Mouse (Mus musculus): ENCODE measurements at regions not wholly inside any gene's neighbourhood (a gene's known extent, or its start where the extent isn't known, plus 50 kb on each side); places are given as distances from the start of the nearest gene placed in this dataset.

DNA sequence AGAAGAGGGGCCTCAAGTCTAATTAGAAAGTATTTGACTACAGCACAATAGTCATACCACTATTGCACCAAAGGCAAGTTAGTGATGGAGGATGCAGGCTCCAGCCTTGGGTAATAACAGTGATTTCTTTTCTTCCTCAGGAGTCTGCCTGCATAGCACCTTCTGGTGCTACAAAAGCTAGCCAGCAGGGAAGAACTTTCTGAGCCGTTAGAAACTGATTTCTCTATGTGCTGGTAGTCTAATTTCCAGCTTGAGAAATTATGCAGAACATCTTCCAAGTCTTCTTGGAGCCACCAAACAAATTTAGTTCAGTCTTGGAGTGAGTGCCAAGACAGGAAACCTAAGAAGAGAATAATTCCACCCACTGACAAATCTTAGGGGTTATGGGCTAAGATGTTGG is 115.2 kb upstream of the Foxa2 start:
- DNase-seq (ENCODE audit: extremely low spot score in 1 of 2, low spot score in 2 of 2): peak in 1 of 2 experiments; percentile 44
- intact Hi-C loops (cut with DNase I): no loop called here

DNA sequence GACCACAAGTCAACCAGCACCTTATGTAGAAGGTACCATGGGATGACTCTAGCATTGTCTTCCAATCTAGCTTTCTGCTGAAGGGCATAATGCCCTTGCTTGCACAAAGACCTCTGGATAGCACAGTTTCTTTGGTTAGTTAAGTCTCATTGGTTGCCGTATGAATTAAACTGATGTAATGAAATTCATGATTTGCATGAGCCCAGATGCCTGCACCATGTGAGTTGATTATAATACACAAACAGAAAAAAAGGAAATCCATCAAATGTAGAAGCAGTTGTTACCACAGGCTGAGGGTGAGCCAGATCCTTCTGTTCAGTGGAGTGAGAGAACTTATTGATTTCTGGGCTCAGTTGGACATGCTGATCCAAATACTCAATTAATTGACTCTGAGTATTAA is 115.8 kb upstream of the Foxa2 start:
- DNase-seq (ENCODE audit: extremely low spot score in 1 of 2, low spot score in 2 of 2): no peak
- intact Hi-C loops (cut with DNase I): no loop called here

DNA sequence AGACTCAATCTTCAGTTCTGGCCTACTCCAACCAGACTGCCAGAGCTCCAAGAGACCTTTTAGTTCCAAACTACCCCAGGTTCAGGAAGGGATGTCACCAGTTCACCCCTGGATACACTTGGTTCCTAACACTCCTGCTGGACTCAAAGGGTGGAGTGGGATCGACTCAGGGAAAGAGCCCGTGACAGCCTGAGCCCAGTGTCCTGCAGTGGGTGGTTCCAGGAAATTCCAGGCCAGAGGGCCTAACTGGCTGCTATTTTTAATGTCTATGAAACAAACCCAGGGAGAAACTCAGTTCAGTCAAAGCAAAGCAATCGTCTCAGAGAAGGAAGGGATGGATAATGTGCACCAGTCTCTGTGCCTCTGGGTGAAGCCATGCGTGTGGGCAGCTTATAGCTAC is 124.3 kb upstream of the Foxa2 start:
- intact Hi-C loops (cut with DNase I): no loop called here
- DNase-seq (ENCODE audit: extremely low spot score in 1 of 2, low spot score in 2 of 2): peak in 1 of 2 experiments; percentile 34

DNA sequence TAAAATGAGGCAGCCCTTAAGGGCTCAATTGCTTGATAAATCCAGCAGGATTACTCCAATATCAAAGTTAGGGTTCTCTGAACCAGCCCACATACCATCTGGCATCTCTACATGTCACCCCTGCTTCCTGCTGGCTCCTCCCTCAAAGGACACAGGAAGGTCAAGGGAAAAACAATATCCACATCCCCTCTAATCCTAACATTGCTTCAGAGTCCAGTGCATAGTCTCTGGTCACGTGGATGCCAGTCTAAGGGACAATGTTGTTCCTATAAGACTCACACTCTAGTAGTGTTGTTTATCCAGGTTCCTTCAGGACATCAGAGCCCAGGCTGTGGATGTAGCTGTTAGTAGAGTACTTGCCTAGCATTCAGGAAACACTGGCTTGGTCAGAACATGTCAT is 124.9 kb upstream of the Foxa2 start:
- intact Hi-C loops (cut with DNase I): no loop called here
- no peak for DNase-seq (ENCODE audit: extremely low spot score in 1 of 2, low spot score in 2 of 2)

DNA sequence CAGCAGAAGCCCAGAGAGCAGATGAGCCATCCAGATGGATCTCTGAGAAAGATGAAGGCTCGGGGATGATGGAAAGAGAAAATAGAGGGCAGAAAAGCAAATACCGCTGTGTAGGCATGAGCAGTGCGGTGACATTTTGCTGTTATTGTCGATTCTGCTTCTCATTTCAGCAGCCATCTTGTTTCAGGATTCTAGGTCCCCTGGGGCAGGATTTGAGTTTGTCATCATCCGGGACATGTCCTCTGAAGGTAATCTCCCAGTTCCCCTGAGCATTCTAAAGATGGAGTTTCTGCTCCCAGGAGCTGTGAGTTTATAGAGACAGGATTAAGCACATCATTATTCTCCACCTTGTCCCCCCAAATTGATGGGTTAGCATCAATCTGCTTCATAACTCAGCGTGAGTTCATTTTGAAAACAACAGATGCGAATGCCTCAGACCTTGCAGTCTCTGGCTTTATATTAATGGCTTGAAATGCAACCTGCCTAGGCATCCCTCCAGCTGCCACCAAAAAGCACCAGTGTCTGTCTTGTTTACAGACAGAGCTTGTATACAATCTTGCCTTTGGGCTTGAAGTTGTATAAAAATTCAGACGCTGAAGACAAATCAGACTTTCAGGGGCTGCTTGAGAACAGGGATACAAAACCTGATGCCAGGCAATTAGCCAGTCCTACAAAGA is 128.6 kb upstream of the Foxa2 start:
- DNase-seq (ENCODE audit: extremely low spot score in 1 of 2, low spot score in 2 of 2): no peak
- intact Hi-C loops (cut with DNase I): no loop called here

DNA sequence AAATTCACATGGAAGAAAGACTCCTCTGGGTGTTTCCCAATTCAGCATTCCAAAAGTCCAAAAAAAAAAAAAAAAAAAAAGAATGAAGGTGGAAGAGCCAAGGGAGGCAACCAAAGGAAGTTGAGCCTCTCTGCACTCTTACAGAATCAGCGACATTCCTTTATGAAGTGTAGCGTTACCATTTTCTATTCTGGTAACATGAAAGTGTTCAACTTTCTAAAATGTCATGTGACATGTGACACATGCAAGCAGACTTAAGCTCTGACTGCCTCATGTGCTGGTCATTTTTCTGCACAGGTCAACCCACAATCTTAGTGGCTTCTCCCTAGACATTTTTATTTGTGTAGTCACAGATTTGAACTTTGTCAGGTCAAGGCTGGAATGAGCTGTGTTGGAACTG is 133.5 kb upstream of the Foxa2 start:
- intact Hi-C loops (cut with DNase I): no loop called here
- no peak for DNase-seq (ENCODE audit: extremely low spot score in 1 of 2, low spot score in 2 of 2)

DNA sequence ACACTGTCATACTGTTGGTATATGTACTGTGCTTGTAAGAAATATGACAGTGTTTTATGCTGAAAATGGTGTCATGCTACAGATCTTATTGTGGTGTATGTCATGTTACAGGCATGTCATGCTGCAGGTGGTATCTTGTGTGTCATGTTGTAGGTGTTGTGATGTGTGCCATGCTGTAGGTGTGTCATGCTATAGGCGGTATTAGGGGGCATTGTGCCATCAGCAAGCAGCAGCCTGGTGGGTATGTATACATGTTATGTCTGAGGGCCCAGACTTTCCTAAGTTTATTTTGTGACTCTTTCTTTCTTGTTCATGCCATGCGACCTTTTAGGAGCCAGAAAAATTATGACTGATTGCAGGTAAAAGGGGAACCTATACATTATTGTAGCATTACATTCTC is 134.7 kb upstream of the Foxa2 start:
- no peak for DNase-seq (ENCODE audit: extremely low spot score in 1 of 2, low spot score in 2 of 2)
- intact Hi-C loops (cut with DNase I): no loop called here

DNA sequence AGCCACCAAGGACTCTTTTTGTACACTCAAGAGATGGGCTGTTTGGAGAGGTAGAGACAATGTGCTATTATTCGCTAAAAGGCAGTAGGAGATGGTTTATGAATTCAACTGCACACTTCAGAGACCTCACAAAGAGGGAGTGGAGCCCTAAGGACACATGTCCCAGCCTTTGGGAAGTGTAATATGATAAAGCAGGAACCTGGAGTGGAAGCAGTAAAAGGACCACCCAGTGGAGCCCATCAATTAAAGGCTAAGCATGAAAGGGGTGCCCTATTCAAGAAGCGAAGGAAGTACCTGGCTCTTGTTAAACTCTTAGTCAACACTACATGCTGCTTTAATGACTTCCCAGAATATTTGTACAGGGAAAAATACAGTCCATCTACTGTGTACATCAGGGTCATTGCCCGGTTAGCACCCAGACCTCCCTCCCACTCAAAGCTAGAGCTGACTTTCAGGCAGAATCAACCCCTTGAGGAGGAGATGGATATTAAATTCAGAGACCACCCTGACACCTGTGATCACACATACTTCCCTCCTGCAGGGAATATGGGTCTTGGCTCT is 135.8 kb upstream of the Foxa2 start:
- intact Hi-C loops (cut with DNase I): no loop called here

DNA sequence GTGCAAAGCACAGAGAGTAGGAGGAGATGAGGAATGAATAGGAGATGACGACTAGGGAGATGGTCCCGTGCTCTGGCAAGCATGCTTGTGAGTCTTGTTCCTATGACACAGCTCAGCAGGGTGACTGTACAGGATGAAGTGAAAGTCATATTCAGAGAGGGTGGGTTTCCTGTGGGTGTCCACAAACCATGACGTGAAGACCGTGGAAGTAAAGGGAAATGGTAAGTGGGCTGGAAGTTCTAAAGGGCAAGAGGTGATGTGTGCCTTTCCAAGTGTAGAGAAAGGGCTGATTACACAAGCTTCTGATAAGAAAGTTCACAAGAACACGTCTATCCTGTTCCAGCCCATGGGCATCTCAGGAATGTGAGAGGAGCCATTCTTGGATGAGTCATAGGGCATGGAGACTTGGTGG is 138.0 kb upstream of the Foxa2 start:
- intact Hi-C loops (cut with DNase I): no loop called here
- no peak for DNase-seq (ENCODE audit: extremely low spot score in 1 of 2, low spot score in 2 of 2)

More for the DNA sequence above, 135.8 kb upstream of the Foxa2 start:
- DNase-seq (ENCODE audit: extremely low spot score in 1 of 2, low spot score in 2 of 2): no peak

DNA sequence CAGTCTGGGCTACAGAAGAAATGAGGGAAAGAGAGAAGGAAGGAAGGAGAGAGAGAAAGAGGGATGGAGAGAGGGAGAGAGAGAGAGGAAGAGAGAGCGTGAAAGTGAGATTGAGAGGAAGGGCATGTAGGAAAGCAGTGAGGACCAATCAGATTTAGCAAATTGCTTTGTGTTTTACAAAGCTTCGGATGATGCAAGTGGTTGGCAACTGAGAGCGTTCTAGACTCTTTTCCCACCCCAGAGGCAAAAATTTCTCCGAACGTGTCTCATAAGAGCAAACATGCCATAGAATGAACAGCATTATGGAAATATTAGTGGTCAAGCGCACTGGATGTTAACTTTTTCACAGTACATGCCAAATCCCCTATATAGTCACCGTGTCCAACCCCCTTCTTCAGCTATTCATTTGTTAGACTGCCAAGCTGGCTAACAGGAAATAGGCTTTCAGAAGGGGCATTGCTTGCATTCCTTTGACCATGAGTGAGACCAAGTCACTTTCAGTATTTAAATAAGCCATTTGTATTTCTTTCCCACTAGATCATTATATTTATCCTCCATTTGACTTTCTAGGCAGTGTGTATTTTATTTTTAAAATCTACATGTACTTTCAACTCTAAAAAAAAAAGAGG is 139.7 kb upstream of the Foxa2 start:
- DNase-seq (ENCODE audit: extremely low spot score in 1 of 2, low spot score in 2 of 2): no peak
- intact Hi-C loops (cut with DNase I): no loop called here

DNA sequence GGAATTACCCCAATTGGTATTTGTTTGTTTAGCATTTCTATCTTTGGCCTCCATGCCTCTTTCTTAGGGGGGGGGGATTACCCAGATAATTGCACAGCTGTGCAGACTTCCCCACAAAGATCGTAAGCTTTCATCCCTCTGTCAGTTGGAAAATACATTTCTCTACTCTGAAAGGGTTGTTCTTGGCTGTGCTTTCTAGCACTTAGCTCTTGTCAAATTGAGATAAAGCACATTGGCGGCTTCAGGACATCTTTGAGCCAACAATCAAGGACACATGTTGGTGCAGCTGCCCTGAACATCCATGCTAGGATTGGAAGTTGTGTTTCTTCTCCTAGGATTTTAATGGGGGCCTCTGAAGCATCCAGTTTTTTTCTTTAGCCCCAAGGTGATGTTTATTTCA is 142.1 kb upstream of the Foxa2 start:
- peak in 1 of 2 experiments; percentile 29 for DNase-seq (ENCODE audit: extremely low spot score in 1 of 2, low spot score in 2 of 2)
- intact Hi-C loops (cut with DNase I): no loop called here

DNA sequence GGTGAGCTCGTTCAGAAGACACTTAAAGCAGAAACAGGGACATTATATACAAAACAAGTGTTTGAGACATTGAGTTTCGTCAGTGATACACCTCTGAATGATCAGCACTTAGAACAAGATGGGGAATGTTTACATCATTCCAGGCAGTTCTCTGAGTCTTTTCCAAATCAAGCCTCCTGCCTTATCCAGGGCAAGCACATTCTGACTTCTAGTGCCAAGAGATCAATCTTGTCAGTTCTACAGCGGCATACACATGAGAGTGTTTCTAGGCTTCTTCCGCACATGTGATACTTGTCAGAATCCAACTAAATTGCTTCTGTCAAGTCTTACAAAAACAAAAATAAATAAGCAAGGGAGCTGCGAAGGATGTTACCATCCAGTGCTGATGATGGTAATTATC is 142.5 kb upstream of the Foxa2 start:
- no peak for DNase-seq (ENCODE audit: extremely low spot score in 1 of 2, low spot score in 2 of 2)
- intact Hi-C loops (cut with DNase I): no loop called here

DNA sequence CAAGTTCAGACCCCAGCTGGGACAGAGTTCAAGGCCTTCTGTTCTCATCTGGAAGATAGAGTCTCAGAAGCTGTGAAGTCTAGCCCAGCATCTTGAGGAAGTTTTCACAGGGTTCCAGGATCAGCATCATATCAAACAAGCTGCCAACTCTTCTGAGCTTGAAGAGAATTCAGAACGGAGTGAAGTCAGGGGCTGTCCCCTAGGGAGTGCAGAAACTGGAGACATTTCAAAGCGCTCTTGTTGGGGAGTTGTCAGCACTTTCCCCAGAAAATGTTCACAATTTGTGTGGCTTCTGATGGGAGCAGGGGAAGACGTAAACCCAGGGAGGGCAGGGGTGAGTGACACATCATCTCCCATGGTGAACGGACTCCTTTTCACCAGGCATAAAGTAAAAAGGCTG is 146.2 kb upstream of the Foxa2 start:
- intact Hi-C loops (cut with DNase I): no loop called here
- DNase-seq (ENCODE audit: extremely low spot score in 1 of 2, low spot score in 2 of 2): peak in 1 of 2 experiments; percentile 35

DNA sequence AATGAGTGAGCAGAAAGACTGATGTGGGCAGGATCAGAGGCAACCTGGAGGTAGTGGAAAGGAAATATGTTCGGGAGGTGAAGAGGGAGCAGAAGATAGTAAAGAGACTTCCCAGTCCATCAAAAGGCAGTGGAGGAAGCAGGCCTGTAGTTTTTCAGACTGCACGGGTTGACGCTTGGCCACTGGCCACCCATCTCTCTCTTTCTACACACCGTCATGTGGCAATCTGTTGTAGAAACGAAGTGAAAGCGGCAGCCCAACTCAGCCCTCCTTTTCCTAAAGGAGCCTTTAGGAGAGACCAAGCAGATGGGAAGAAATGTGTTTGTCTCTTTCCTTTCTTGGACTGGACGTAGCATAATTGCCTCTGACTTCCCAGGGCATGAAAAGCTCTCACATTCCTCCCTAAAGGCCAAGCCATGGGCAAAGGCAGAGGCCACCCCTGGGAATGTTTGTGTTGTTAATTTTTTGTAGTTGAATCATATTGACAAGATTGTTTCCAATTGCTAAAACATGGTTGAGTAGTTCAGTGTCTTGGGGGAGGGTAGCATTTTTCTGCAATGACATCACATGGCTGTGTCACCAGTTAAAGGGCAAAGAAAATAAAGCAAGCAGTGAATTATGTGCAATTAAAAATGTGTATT is 150.7 kb upstream of the Foxa2 start:
- intact Hi-C loops (cut with DNase I): no loop called here
- DNase-seq (ENCODE audit: extremely low spot score in 1 of 2, low spot score in 2 of 2): peak in 1 of 2 experiments; percentile 22

DNA sequence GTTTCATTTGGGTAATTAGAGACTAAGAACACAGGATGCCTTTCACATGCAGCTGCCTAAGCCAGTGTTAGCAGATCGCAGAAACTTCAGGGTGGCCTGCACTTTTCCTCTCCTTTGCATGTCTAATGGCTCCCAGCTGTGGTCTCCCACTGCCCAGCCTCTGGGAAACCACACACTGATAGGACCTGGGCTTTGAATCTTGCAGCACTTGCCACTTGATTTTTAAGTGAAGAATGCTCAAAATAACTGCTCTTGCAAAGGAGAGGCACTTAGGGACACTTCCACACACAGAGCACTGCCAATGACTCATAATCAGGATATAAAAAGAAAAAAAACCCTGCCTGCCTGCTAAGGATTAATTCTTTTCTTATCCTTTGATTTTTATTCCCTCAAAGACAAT is 159.9 kb upstream of the Foxa2 start:
- intact Hi-C loops (cut with DNase I): no loop called here
- DNase-seq (ENCODE audit: extremely low spot score in 1 of 2, low spot score in 2 of 2): no peak

DNA sequence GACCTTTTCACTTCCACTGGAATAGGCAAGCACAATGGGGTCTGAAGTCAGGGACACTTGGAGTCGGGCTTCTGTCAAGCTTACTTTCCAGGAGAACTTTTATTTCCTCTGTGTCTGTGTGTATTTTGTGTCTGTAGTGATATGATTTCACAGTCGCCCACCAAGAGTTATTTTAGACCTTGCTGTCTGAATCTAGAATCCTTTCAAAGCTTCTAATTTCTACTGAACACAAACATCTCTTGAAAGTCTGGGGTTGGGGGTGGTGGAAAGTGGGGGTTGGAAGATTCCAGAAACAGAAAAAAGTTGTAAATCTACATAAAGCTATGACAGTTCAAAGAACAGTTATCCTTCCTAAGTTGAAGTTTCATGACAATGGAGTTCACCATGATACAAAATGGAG is 164.0 kb upstream of the Foxa2 start:
- peak in 1 of 2 experiments; percentile 13 for DNase-seq (ENCODE audit: extremely low spot score in 1 of 2, low spot score in 2 of 2)
- intact Hi-C loops (cut with DNase I): no loop called here

DNA sequence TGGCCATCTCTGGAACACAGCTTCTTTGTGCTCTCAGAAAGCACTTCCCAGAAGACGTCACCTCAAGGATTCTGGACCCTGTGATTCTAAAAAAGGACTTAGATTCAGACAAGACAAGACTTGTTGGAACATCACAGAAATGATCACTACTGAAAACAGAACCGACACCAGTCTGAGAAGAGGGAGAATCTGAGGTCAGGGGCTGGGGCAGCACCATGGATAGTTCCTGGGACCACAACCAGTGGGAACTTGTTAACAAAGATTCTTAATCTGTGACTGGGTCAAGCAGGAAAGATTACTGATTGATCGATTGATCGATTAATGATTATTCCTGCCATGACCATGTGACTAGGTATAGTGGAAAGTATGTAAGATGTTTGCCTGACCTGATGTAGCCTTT is 170.4 kb upstream of the Foxa2 start:
- DNase-seq (ENCODE audit: extremely low spot score in 1 of 2, low spot score in 2 of 2): no peak
- intact Hi-C loops (cut with DNase I): no loop called here

DNA sequence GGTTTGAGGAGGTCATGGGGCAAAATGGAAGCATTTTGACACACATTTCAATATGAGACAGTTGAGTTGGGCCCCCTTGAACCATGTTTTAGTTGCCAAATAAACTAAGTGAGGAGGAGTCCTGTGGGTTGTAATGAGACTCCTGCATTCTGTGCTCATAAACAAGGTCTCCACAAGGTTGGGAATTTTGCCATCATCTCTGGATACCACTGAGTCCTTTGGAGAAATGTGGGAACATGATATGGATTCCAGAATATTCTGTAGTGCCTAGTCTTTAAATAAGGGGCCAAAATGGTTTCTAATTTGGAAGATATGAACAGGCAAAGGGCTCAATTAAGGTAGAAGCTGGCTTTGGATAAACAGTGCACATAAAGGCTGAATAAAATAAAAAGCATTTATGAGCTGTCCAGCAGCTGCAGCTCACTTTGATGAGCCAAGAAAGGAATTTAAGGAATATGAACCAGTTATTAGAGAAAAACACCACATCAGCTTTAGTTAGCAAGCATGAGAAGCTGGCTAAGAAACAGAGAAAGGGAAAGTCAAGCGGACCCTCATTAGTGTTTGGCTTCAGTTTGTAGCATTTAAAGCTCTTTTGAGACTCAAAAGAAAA is 161.3 kb upstream of the Sstr4 start:
- no peak for DNase-seq (ENCODE audit: extremely low spot score in 1 of 2, low spot score in 2 of 2)
- intact Hi-C loops (cut with DNase I): no loop called here

DNA sequence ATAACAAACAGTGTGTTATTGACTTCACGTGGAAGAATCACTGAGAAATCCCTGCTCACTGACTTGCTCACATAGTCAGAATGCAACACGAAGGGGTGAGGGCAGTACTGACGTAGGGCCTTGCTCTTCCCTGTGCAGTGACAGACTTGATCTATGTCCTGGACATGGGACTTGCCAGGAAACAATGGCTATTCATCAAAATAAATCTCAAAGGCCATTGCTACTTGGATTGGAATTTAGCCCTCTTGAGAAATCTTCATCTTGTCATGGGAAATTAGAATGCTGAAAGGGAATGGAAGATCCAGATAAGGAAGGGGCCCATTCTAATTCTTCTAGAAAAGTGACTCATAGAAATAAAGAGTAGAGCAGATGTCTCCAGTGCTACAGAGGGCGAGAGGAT is 158.0 kb upstream of the Sstr4 start:
- intact Hi-C loops (cut with DNase I): no loop called here
- no peak for DNase-seq (ENCODE audit: extremely low spot score in 1 of 2, low spot score in 2 of 2)

DNA sequence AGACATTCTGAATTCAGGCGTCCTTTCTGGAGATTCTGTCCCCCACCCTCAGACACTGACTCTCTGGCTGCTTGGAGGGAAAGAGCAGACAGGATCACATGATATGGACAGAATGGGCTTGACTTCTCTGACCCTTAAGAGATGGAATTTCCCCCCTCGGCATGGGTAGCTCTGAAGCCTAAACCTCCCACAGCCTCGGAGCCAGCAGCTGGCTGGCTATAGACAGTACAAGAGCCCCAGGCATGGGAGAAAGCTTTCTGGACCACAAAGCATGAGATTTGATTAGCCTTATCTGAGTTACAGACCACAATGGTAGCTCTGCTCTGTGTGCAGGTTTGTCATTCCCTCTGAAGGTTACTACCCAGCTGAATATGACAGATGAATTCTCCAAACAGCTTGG is 156.1 kb upstream of the Sstr4 start:
- intact Hi-C loops (cut with DNase I): no loop called here
- DNase-seq (ENCODE audit: extremely low spot score in 1 of 2, low spot score in 2 of 2): no peak
